Comparison of ENCODE assay signal across 28 mouse cellular contexts in the genomic region with DNA sequence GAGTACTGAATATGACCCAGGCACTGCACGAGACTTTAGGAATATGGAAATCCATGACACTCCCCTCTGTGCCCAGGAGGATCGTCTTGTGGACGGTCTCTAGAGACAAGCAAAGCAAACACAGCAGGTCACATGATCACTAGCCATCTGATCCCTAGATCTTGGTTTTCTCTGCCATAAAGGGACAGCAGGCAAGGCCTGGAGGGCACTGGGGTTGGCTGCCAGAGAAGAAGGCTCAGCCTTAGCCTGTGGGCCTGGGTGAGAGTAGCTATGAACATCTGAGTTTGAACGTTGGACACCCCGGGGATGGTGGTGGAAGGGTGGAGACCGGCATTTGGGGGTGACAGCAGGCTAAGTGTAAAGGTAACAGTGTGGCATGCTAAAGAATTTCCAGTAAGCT. TPM values are rescaled to one million over a fixed set of nuclear protein-coding genes. Genes with fewer than 3 reads are reported as not detected.
DNase-seq lines count a peak whose midpoint lies in the region; ATAC-seq lines count a peak whose summit lies in the region.
"Had no signal": no experiment of that assay in that cellular context is flagged by ENCODE, and none has a peak within 500 bp of the region (broad histone marks: within the 10 kb centered on the region; RNA-seq: fewer than 3 reads in every experiment).

No protein-coding gene starts in this region.

- 64% methylated on average over 6 of the region's 6 CpGs for WGBS in hindbrain, embryonic 12.5 days
- 75% methylated on average over 6 of the region's 6 CpGs for WGBS in hindbrain, embryonic 11.5 days
- 54% methylated on average over 6 of the region's 6 CpGs for WGBS in neural tube, embryonic 13.5 days
- 53% methylated on average over 6 of the region's 6 CpGs for WGBS in neural tube, embryonic 15.5 days

- peaks cover 14% of the 10 kb centered on the region for H3K4me1 ChIP-seq in hindbrain, embryonic 12.5 days
- H3K4me1 ChIP-seq in hindbrain, embryonic 11.5 days (replicated peaks; ENCODE audit: control insufficient read depth, insufficient read depth, low read length) = no peaks in the 10 kb centered on the region
- H3K4me1 ChIP-seq in neural tube, embryonic 13.5 days (replicated peaks) = peaks cover 37% of the 10 kb centered on the region
- H3K4me1 ChIP-seq in neural tube, embryonic 15.5 days = peaks cover 14% of the 10 kb centered on the region
- H3K4me1 ChIP-seq: embryonic facial prominence, embryonic 15.5 days; heart, embryonic 10.5 days; heart, embryonic 15.5 days; limb, embryonic 10.5 days; liver, embryonic 13.5 days; megakaryocyte, embryonic 14.5 days; stomach, embryonic 15.5 days had no signal

- H3K27ac ChIP-seq in hindbrain, embryonic 12.5 days = peak overlapping the region; percentile 55
- no peak overlapping the region for H3K27ac ChIP-seq in hindbrain, embryonic 11.5 days (ENCODE audit: low read depth, low read length)
- H3K27ac ChIP-seq in neural tube, embryonic 13.5 days (replicated peaks) = peak overlapping the region; percentile 59
- H3K27ac ChIP-seq in neural tube, embryonic 15.5 days (replicated peaks) = no peak overlapping the region
- H3K27ac ChIP-seq: embryonic facial prominence, embryonic 15.5 days; forebrain, embryonic 13.5 days; heart, embryonic 10.5 days; heart, embryonic 15.5 days; limb, embryonic 10.5 days; limb, embryonic 15.5 days; liver, embryonic 13.5 days; midbrain, embryonic 15.5 days; stomach, embryonic 15.5 days had no signal

- H3K27me3 ChIP-seq in hindbrain, embryonic 12.5 days = no peaks in the 10 kb centered on the region
- H3K27me3 ChIP-seq in hindbrain, embryonic 11.5 days (ENCODE audit: control insufficient read depth, insufficient read depth, low read length) = no peaks in the 10 kb centered on the region
- H3K27me3 ChIP-seq in neural tube, embryonic 13.5 days = no peaks in the 10 kb centered on the region
- no peaks in the 10 kb centered on the region for H3K27me3 ChIP-seq in neural tube, embryonic 15.5 days (replicated peaks)
- H3K27me3 ChIP-seq: embryonic facial prominence, embryonic 15.5 days; forebrain, embryonic 13.5 days; heart, embryonic 15.5 days; liver, embryonic 13.5 days; megakaryocyte, embryonic 14.5 days; midbrain, embryonic 15.5 days; stomach, embryonic 15.5 days had no signal

- ATAC-seq in hindbrain, embryonic 12.5 days (ENCODE audit: low FRiP score) = peak; percentile 52; the same call in 1 of the 2 replicates
- ATAC-seq in hindbrain, embryonic 11.5 days (ENCODE audit: low FRiP score) = no peak
- ATAC-seq in neural tube, embryonic 13.5 days (ENCODE audit: low read depth) = peak; percentile 60
- ATAC-seq in neural tube, embryonic 15.5 days (ENCODE audit: low FRiP score) = no peak
- ATAC-seq: forebrain, embryonic 13.5 days; intestine, postnatal 0 days; lung, postnatal 0 days; midbrain, embryonic 15.5 days had no signal

- no peak overlapping the region for H3K4me2 ChIP-seq in hindbrain, embryonic 12.5 days (replicated peaks)
- H3K4me2 ChIP-seq in hindbrain, embryonic 11.5 days (replicated peaks; ENCODE audit: low read depth, low read length) = no peak overlapping the region
- no peak overlapping the region for H3K4me2 ChIP-seq in neural tube, embryonic 13.5 days
- H3K4me2 ChIP-seq in neural tube, embryonic 15.5 days = no peak overlapping the region
- H3K4me2 ChIP-seq: embryonic facial prominence, embryonic 15.5 days; forebrain, embryonic 13.5 days; heart, embryonic 15.5 days; limb, embryonic 15.5 days; liver, embryonic 13.5 days; midbrain, embryonic 15.5 days; stomach, embryonic 15.5 days had no signal

- no peak overlapping the region for H3K4me3 ChIP-seq in hindbrain, embryonic 12.5 days
- H3K4me3 ChIP-seq in hindbrain, embryonic 11.5 days (ENCODE audit: low read depth, low read length) = no peak overlapping the region
- H3K4me3 ChIP-seq in neural tube, embryonic 13.5 days = no peak overlapping the region
- H3K4me3 ChIP-seq in neural tube, embryonic 15.5 days (replicated peaks) = no peak overlapping the region
- H3K4me3 ChIP-seq: embryonic facial prominence, embryonic 15.5 days; forebrain, embryonic 13.5 days; heart, embryonic 10.5 days; heart, embryonic 15.5 days; limb, embryonic 10.5 days; limb, embryonic 15.5 days; liver, embryonic 13.5 days; megakaryocyte, embryonic 14.5 days; midbrain, embryonic 15.5 days; stomach, embryonic 15.5 days had no signal

- DNase-seq in cerebellum, postnatal 10 days = peak; percentile 35 to 59
- no peak for DNase-seq in cerebellum, postnatal 36 days
- no peak for DNase-seq in hindbrain, embryonic 11.5 days (ENCODE audit: low spot score)
- DNase-seq in layer of hippocampus, postnatal 14 days (ENCODE audit: low spot score in 2 of 2) = no peak
- DNase-seq: adrenal gland, adult 8-10 months; cerebellum, adult 8-10 months; gastrocnemius, postnatal 10 days; kidney, adult 9 months; kidney, postnatal 10 days; liver, embryonic 13.5 days; lung, adult 18-20 months; lung, postnatal 4 days; right cerebral cortex, postnatal 25 days had no signal

- no peaks in the 10 kb centered on the region for H3K9me3 ChIP-seq in hindbrain, embryonic 12.5 days (replicated peaks)
- no peaks in the 10 kb centered on the region for H3K9me3 ChIP-seq in hindbrain, embryonic 11.5 days (ENCODE audit: control insufficient read depth, low read length)
- no peaks in the 10 kb centered on the region for H3K9me3 ChIP-seq in neural tube, embryonic 13.5 days
- 0 out of 2 replicates have a peak, but pooled peaks cover 4% of the 10 kb centered on the region for H3K9me3 ChIP-seq in neural tube, embryonic 15.5 days (replicated peaks)
- H3K9me3 ChIP-seq: embryonic facial prominence, embryonic 15.5 days; forebrain, embryonic 13.5 days; G1E; heart, embryonic 10.5 days; heart, embryonic 15.5 days; limb, embryonic 10.5 days; limb, embryonic 15.5 days; liver, embryonic 13.5 days; midbrain, embryonic 15.5 days; stomach, embryonic 15.5 days had no signal

- H3K36me3 ChIP-seq in hindbrain, embryonic 12.5 days = no peaks in the 10 kb centered on the region
- no peaks in the 10 kb centered on the region for H3K36me3 ChIP-seq in hindbrain, embryonic 11.5 days (ENCODE audit: control insufficient read depth, insufficient read depth, low read length)
- no peaks in the 10 kb centered on the region; the same call in 1 of the 2 replicates for H3K36me3 ChIP-seq in neural tube, embryonic 13.5 days
- H3K36me3 ChIP-seq in neural tube, embryonic 15.5 days = no peaks in the 10 kb centered on the region; the same call in 1 of the 2 replicates
- H3K36me3 ChIP-seq: embryonic facial prominence, embryonic 15.5 days; G1E; heart, embryonic 10.5 days; heart, embryonic 15.5 days; limb, embryonic 10.5 days; limb, embryonic 15.5 days; liver, embryonic 13.5 days; midbrain, embryonic 15.5 days; stomach, embryonic 15.5 days had no signal

- H3K9ac ChIP-seq in hindbrain, embryonic 12.5 days = no peak overlapping the region
- no peak overlapping the region for H3K9ac ChIP-seq in hindbrain, embryonic 11.5 days (ENCODE audit: low read depth, low read length)
- H3K9ac ChIP-seq in neural tube, embryonic 13.5 days = no peak overlapping the region
- no peak overlapping the region for H3K9ac ChIP-seq in neural tube, embryonic 15.5 days (replicated peaks)
- H3K9ac ChIP-seq: embryonic facial prominence, embryonic 15.5 days; forebrain, embryonic 13.5 days; heart, embryonic 15.5 days; limb, embryonic 15.5 days; liver, embryonic 13.5 days; midbrain, embryonic 15.5 days; stomach, embryonic 15.5 days had no signal

RNA-seq across cellular contexts. Expression of a gene that starts 11.4 kb away (rescaled TPM):
- 37.7 and 39.7 TPM in 2 replicates for polyA plus RNA-seq in hindbrain, embryonic 12.5 days (2016; fragmentation: Nextera tagmentation; extraction: Ambion mirVana)
- polyA plus RNA-seq in hindbrain, embryonic 11.5 days (2014; fragmentation: Nextera tagmentation; extraction: Ambion mirVana) = 28.9 and 36.7 TPM in 2 replicates
- polyA plus RNA-seq in neural tube, embryonic 13.5 days (2015; fragmentation: Nextera tagmentation; extraction: Ambion mirVana) = 76.4 and 87.9 TPM in 2 replicates
- polyA plus RNA-seq in neural tube, embryonic 15.5 days (2015; fragmentation: Nextera tagmentation; extraction: Ambion mirVana) = 64.3 and 75.1 TPM in 2 replicates
- 100 to 1,000 TPM; 104 to 109 TPM for total RNA-seq in layer of hippocampus, postnatal 14 days (2021)
- polyA plus RNA-seq: G1E had no signal

Comparison
In these comparisons a context has a peak if more than half of its experiments do, and no peak if none do; other contexts are left out.
1. DNase-seq: peak in cerebellum, postnatal 10 days (2 of 2); none in cerebellum, postnatal 36 days (0 of 2), hindbrain, embryonic 11.5 days (single experiment) and layer of hippocampus, postnatal 14 days (0 of 2).
2. ATAC-seq: peak in hindbrain, embryonic 12.5 days (single experiment) and neural tube, embryonic 13.5 days (single experiment); none in hindbrain, embryonic 11.5 days (single experiment) and neural tube, embryonic 15.5 days (single experiment).
3. H3K27ac ChIP-seq: peak in hindbrain, embryonic 12.5 days (single experiment) and neural tube, embryonic 13.5 days (single experiment); none in hindbrain, embryonic 11.5 days (single experiment) and neural tube, embryonic 15.5 days (single experiment).